Mouse (Mus musculus) B cell, adult 2 months (primary cell): Measurements from ENCODE around the gene Pknox2.

Source experiments
- DNase-seq, 2 experiments: peaks; one replicate each; pipeline ENCODE4 v3.0.0; 2022

The Pknox2 gene

DNA sequence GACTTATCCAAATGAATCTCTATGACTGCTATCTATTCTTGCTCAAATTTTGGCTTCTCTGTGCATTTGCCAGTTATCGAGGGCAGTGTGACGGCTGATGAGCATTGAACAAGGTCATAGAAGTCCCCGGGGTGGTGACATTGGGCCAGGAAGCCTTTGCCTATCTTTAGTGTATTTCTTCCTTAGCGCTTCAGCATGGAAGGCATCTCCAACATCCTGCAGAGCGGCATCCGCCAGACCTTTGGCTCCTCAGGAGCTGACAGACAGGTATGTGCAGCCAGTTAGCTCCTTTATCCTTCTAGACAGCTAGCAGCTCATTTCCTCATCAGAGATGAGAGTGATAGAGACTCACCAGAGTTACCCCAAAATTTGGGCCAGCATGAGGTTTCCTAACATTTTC is 278.5 kb downstream of the Pknox2 start:
- no peak for DNase-seq

DNA sequence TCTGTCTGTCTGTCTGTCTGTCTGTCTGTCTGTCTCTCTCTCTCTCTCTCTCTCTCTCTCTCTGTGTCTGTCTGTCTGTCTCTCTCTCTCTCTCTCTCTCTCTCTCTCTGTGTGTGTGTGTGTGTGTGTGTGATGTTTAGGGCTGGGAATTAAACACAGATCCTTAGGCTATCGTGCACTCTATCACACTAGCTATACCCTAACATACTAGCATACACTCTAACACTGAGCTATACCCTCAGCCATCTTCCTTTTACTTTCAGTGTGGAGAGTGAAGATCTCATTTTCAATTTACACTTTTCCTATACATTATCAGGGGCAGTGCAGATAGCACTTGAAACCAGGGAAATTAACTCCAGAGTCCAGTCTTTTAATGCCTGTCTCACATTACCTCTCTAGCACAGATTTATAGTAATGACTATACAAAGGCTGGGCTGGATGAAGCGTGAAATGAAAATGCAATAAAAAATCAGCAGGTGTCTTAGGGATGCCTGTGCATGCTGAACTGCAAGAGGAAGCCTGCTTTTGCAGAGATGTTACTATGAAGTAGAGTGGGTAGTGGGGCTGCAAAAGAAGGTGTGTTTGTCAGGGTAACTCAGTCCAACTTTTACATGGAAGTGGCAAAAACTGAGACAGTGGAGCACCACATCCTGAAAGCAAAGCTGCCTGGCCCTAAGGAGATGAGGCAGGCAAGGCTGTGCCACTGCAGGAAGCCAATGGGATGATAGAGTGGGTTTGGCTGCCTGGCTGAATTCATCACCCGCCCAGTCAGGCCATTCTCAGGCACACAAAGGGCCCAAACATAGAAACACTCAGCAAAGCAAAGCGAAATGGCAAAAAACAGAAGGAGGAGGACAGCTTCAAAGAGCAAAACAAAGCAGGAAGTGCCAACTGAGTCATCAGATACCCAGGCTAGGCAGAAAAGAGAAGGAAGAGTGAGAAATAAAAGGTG is 282.1 kb downstream of the Pknox2 start:
- DNase-seq = no peak

DNA sequence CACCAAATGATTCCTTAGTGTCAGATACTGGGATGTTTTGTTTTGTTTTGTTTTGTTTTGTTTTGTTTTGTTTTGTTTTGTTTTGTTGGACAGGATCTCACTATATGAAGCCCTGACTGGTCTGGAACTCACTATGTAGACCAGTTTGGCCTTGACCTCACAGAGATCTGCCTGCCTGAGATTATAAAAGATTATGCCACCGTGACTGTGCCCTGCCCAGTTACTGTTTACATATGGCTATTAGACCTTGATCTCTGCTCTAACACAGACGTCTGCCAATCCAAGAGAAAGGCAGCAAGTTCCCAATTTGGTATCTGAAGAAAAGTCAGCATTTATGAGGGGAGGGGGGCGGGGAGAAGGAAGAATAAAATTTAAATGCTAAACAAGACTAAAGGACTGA is 283.5 kb downstream of the Pknox2 start:
- no peak for DNase-seq

- DNase-seq = no peak
Observed at GRCm38 (mm10) chr9:36862576-36862975, 284.6 kb downstream of the Pknox2 start.

DNA sequence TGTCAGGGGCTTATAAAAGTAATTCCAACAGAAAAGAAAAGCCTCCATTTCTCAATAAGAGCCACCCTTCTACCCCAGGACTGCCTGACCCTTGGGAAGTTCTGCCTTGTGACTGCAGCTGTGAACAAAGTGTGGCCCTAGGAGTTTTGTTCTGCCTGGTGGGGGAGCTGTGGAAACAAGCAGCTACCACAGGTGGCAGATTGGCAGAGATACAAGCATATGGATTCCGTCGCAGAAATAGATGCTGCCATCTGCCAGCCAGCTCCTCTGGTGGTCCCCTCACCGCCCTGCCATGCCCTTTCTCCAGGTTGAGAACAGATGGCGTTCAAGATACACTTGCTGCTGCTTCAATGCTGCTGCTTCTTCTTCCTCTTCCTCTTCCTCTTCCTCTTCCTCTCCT is 288.5 kb downstream of the Pknox2 start:
- no peak for DNase-seq

GRCm38 (mm10) chr9:36857476-36858117 is 289.6 kb downstream of the Pknox2 start:
- DNase-seq = no peak

DNA sequence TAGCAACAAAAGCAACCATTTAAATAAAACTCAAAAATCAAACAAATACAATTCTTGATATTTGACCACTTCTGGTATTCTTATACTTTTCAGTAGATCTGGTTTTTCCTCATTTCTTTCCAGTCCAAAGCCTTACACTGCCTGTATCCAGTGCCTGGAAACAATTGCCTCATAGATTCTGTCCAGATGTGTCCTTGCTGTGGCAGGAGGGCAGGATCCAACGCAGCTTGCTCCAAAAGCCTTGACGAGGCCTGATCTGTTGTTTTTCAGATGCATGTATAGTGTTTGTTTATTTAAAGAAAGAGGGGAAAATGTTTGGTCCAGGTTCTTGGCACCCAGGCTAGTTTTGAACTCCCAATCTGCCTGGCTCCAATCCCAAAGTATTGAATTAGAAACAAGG is 290.9 kb downstream of the Pknox2 start:
- no peak for DNase-seq

GRCm38 (mm10) chr9:36852175-36852574 is 295.0 kb downstream of the Pknox2 start:
- no peak for DNase-seq

DNA sequence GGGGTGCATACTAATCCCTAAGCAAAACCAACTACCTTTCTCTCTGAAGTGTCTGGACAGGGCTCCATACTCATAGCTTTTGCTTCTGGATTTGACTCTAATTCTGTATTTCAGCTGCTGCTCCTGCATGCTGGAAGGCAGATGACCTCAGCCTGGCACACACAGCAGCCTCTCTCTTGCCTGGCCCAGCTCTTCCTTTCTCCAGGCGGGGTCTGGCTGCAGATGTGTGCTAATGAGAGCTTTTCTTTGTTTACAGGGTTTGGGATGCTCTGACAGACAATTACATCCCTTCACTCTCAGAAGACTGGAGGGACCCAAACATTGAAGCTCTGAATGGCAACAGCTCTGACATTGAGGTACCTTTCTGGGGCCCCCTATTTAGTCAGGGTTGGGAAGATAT is 297.1 kb downstream of the Pknox2 start:
- no peak for DNase-seq

- no peak for DNase-seq
Observed at GRCm38 (mm10) chr9:36848661-36849060, 298.5 kb downstream of the Pknox2 start.

GRCm38 (mm10) chr9:36846346-36846745 is 300.9 kb downstream of the Pknox2 start:
- no peak for DNase-seq
